Mouse (Mus musculus) limb, embryonic 10.5 days (tissue): ENCODE results near the gene Fkbp6. TPM values are rescaled to one million over a fixed set of nuclear protein-coding genes. Genes with fewer than 3 reads are reported as not detected.

Experiments used
- DNase-seq: peaks from one replicate; pipeline ENCODE4 v3.0.0-alpha.2; 2017; ENCODE audit warnings: low spot score
- H3K27ac ChIP-seq: fragments of 300-500 bp; sonication (generic); 2 replicates; pipeline ENCODE4 v1.5.1; 2016; ENCODE audit warnings: mild to moderate bottlenecking
- H3K27me3 ChIP-seq: fragments of 300-500 bp; sonication (generic); 2 replicates; pipeline ENCODE4 v1.6.1; 2016; ENCODE audit warnings: low read depth, mild to moderate bottlenecking; ENCODE audit not compliant: poor library complexity, severe bottlenecking
- H3K36me3 ChIP-seq: fragments of 300-500 bp; sonication (generic); 2 replicates; pipeline ENCODE4 v1.6.1; 2016; ENCODE audit warnings: mild to moderate bottlenecking, moderate library complexity
- H3K4me1 ChIP-seq: fragments of 300-500 bp; sonication (generic); 2 replicates; pipeline ENCODE4 v1.6.1; 2016
- H3K4me3 ChIP-seq: fragments of 300-500 bp; sonication (generic); 2 replicates; pipeline ENCODE4 v1.5.1; 2016; ENCODE audit warnings: mild to moderate bottlenecking, moderate library complexity
- H3K9me3 ChIP-seq: fragments of 300-500 bp; sonication (generic); replicated peaks from 2 replicates; pipeline ENCODE4 v1.6.1; 2016; ENCODE audit warnings: mild to moderate bottlenecking
- WGBS: fragments of 180-500 bp; shearing (Covaris S2); methylation state at CpG from one replicate; pipeline ENCODE4 v1.1.7; 2016; 5-methylcytosine and 5-hydroxymethylcytosine counted together
- polyA plus RNA-seq: library from polyadenylated mRNA; unstranded; fragments of >200 nt; fragmentation: Nextera tagmentation; extraction: Ambion mirVana; gene quantifications from 2 replicates; pipeline ENCODE4 v1.2.1, GENCODE M21; 2016

Gene Fkbp6
- polyA plus RNA-seq, 1 experiment from 2014 or later, result not detected

- Histone ChIP-seq H3K4me1 (peaks cover 19% of the 10 kb centered on the region), H3K36me3 (no peaks in the 10 kb centered on the region), H3K27ac (peak overlapping the region; percentile 85), H3K27me3 (no peaks in the 10 kb centered on the region), H3K9me3 (no peaks in the 10 kb centered on the region), H3K4me3 (peak overlapping the region; percentile 29)
- WGBS, result 21% methylated on average over 17 of the region's 17 CpGs
- DNase-seq, result peak; percentile 58
Observed at GRCm38 (mm10) chr5:135263866-135264503, 85.9 kb downstream of the Fkbp6 start.

GRCm38 (mm10) chr5:135258280-135259150 lies 91.3 kb downstream of the Fkbp6 start:
- no peaks in the 10 kb centered on the region for H3K36me3 ChIP-seq
- H3K27ac ChIP-seq, result peak overlapping the region; percentile 83
- H3K4me3 ChIP-seq, result peak overlapping the region; percentile 26; the same call in 1 of the 2 replicates
- no peaks in the 10 kb centered on the region for H3K27me3 ChIP-seq
- DNase-seq, result no peak
- peaks cover 20% of the 10 kb centered on the region for H3K4me1 ChIP-seq
- 50% methylated on average over 30 of the region's 30 CpGs for WGBS
- H3K9me3 ChIP-seq, result no peaks in the 10 kb centered on the region

- Histone ChIP-seq H3K9me3 (no peaks in the 10 kb centered on the region), H3K36me3 (no peaks in the 10 kb centered on the region), H3K27me3 (no peaks in the 10 kb centered on the region), H3K4me3 (no peak overlapping the region), H3K4me1 (peaks cover 27% of the 10 kb centered on the region), H3K27ac (peak overlapping the region; percentile 83; the same call in 1 of the 2 replicates)
- DNase-seq, result no peak
- WGBS, result 81% methylated on average over 12 of the region's 12 CpGs
Observed at GRCm38 (mm10) chr5:135257559-135257958, 92.3 kb downstream of the Fkbp6 start.

GRCm38 (mm10) chr5:135256166-135256565 lies 93.7 kb downstream of the Fkbp6 start:
- DNase-seq, result no peak
- Histone ChIP-seq H3K4me1 (peaks cover 30% of the 10 kb centered on the region), H3K9me3 (no peaks in the 10 kb centered on the region), H3K4me3 (no peak overlapping the region), H3K36me3 (no peaks in the 10 kb centered on the region), H3K27ac (no peak overlapping the region), H3K27me3 (0 out of 2 replicates have a peak, but pooled peaks cover 4% of the 10 kb centered on the region)
- 90% methylated on average over 3 of the region's 3 CpGs for WGBS

- Histone ChIP-seq H3K36me3 (no peaks in the 10 kb centered on the region), H3K4me1 (peaks cover 46% of the 10 kb centered on the region), H3K9me3 (no peaks in the 10 kb centered on the region), H3K27ac (peak overlapping the region; percentile 79), H3K4me3 (peak overlapping the region; percentile 1; the same call in 1 of the 2 replicates), H3K27me3 (peaks cover 27% of the 10 kb centered on the region)
- 14% methylated on average over 12 of the region's 12 CpGs for whole genome bisulfite sequencing
- no peak for DNase-seq
Observed at GRCm38 (mm10) chr5:135253741-135254401, 96.0 kb downstream of the Fkbp6 start.

- Histone ChIP-seq H3K27ac (peak within 1 kb of the TSS; percentile 61), H3K27me3 (peaks cover 44% of the 10 kb centered on the region), H3K36me3 (peaks cover 13% of the 10 kb centered on the region), H3K9me3 (no peaks in the 10 kb centered on the region), H3K4me1 (peaks cover 38% of the 10 kb centered on the region), H3K4me3 (peak within 1 kb of the TSS; percentile 64)
- under 1% methylated on average over 51 of the region's 51 CpGs for WGBS
- peak; percentile 95 for DNase-seq
Observed at GRCm38 (mm10) chr5:135251079-135251454, 98.8 kb downstream of the Fkbp6 start, which contains the start of gene Fzd9. Gene Fzd9, minus strand, starts transcription at chr5:135251230.

GRCm38 (mm10) chr5:135250186-135251078 lies 99.4 kb downstream of the Fkbp6 start:
- H3K9me3 ChIP-seq, result no peaks in the 10 kb centered on the region
- DNase-seq, result peak; percentile 59
- peak overlapping the region; percentile 64 for H3K4me3 ChIP-seq
- WGBS, result 3% methylated on average over 92 of the region's 92 CpGs
- peaks cover 44% of the 10 kb centered on the region for H3K27me3 ChIP-seq
- peaks cover 38% of the 10 kb centered on the region for H3K4me1 ChIP-seq
- peak overlapping the region; percentile 61 for H3K27ac ChIP-seq
- peaks cover 20% of the 10 kb centered on the region for H3K36me3 ChIP-seq

DNA sequence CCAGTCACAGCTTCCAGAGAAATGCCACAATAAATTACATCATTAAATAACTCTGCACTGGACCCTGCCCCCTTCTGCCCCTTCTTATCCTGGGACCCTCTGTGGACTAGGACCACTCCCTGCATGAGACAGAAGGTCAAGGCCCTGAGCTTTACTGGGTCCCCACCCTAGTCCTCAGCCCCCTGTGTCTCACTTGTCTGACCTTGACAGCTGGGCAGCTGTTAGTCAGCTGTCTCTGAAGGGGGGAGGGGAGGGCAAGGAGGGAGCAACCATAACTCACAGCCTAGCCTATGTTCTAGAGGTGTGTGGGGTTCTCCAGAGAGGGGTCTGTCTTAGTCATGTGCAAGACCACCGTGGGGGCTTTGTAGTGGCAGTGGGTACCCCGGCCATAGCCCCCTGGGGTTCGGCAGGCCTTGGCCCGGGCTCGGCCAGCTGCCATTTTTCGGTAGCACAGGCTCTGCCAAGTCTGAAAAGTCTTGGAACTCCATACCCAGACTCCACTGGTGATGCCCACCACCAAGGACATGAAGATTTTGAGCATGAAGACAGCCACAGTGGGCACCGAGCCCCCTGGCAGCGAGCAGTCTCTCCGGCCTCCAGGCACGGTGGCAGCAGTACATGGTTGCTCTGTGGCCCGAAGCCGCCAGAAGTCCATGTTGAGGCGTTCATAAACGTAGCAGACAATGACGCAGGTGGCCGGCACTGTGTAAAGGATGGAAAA lies 100.7 kb downstream of the Fkbp6 start:
- WGBS, result 84% methylated on average over 16 of the region's 16 CpGs
- Histone ChIP-seq H3K4me1 (peaks cover 35% of the 10 kb centered on the region), H3K27me3 (peaks cover 44% of the 10 kb centered on the region), H3K36me3 (peaks cover 33% of the 10 kb centered on the region), H3K4me3 (no peak overlapping the region), H3K27ac (no peak overlapping the region), H3K9me3 (no peaks in the 10 kb centered on the region)
- DNase-seq, result no peak

DNA sequence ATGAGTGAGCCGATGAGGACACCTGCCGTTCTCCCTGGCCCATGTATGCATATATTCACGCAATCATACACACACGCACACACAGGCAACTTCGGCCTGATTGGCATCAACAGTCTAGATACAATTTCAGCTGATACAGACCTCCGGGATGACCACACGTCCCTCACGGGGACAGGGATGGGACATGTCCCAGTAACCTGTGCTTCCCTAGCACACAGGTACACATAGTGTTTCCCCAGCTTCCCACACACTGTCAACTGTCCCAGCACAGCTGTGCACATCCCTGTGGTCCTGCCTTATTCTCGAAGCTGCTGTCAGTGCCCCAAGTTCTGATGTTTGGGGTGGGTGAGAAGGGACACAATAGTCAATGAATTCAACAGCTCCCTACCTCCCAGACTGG lies 102.5 kb downstream of the Fkbp6 start:
- Histone ChIP-seq H3K9me3 (no peaks in the 10 kb centered on the region), H3K36me3 (peaks cover 50% of the 10 kb centered on the region), H3K4me1 (peaks cover 20% of the 10 kb centered on the region), H3K27ac (no peak overlapping the region), H3K27me3 (peaks cover 44% of the 10 kb centered on the region), H3K4me3 (no peak overlapping the region)
- WGBS, result 80% methylated on average over 9 of the region's 9 CpGs
- no peak for DNase-seq

GRCm38 (mm10) chr5:135246531-135246930 lies 103.3 kb downstream of the Fkbp6 start:
- Histone ChIP-seq H3K27me3 (peaks cover 39% of the 10 kb centered on the region), H3K4me1 (peaks cover 20% of the 10 kb centered on the region), H3K36me3 (peaks cover 59% of the 10 kb centered on the region), H3K9me3 (no peaks in the 10 kb centered on the region), H3K4me3 (no peak overlapping the region), H3K27ac (no peak overlapping the region)
- WGBS, result 79% methylated on average over 4 of the region's 4 CpGs
- no peak for DNase-seq

DNA sequence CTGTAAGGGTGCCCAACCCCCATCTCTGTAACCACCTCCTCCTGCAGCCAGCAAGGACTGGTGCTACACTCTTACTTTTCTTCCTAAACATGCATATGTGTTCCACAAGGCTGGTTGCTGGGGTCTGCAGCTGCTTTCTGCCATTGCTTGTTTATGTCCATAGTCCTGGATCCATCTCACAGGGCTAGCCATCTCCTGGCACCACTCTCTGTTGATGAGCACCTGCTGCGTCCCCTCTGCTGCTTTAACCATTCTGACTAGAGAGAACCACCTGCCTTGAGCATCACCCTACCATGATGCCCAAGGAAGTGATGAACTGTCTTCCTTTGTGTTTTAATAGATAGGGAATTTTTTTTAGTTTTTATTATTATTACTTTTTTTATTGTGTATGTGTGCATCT lies 106.7 kb downstream of the Fkbp6 start:
- no peak overlapping the region for H3K27ac ChIP-seq
- no peak for DNase-seq
- H3K27me3 ChIP-seq, result peaks cover 10% of the 10 kb centered on the region
- WGBS, result 97% methylated on average over 1 of the region's 1 CpGs
- peaks cover 92% of the 10 kb centered on the region for H3K36me3 ChIP-seq
- no peaks in the 10 kb centered on the region for H3K9me3 ChIP-seq
- H3K4me3 ChIP-seq, result no peak overlapping the region
- no peaks in the 10 kb centered on the region for H3K4me1 ChIP-seq
